Mouse (Mus musculus) spleen, adult 2 months (tissue): ENCODE results near the gene Tle4.

Source experiments
- CTCF ChIP-seq: fragments of 200-500 bp; IDR thresholded peaks from 2 replicates; pipeline ENCODE4 v1.5.1; 2011; ENCODE audit warnings: mild to moderate bottlenecking, inconsistent platforms; ENCODE audit not compliant: insufficient read depth, insufficient read length, insufficient replicate concordance; ENCODE audit errors: extremely low read depth
- POLR2A ChIP-seq: fragments of 200-500 bp; IDR thresholded peaks from 2 replicates; pipeline ENCODE4 v1.6.1; 2011; ENCODE audit warnings: low read depth, low read length, inconsistent platforms

DNA sequence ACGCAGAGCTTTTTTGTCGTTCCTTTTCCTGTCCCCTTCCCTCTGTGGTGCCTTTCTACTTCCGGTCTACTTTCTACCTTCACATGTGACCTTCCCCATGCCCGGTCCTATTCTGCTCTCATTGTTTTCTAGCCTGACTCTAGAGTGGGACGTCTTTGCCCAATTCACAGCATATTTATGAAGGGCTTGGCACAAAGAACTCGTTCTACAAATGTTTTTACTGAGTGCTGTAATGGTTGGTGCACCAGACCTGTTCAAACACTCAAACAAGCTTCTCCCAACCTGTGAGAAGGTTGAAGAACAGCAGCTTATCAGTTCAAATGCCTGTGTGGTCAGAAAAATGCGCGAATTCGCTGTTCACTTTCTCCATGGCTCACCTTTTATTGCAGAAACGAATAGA, 44.8 kb upstream of the Tle4 start:
- TF ChIP-seq CTCF (no peak), POLR2A (no peak)
